25 mouse cellular contexts compared by ENCODE assay signal in genomic region chr19:34805071-34805470, GRCm38 (mm10). TPM values are rescaled to one million over a fixed set of nuclear protein-coding genes. Genes with fewer than 3 reads are reported as not detected.
DNase-seq lines count a peak whose midpoint lies in the region; ATAC-seq and TF ChIP-seq lines count a peak whose summit lies in the region.
"Had no signal": no experiment of that assay in that cellular context is flagged by ENCODE, and none has a peak within 500 bp of the region (broad histone marks: within the 10 kb centered on the region; RNA-seq: fewer than 3 reads in every experiment).

No protein-coding gene starts in this region.

- no peak overlapping the region for H3K4me2 ChIP-seq in hindbrain, embryonic 11.5 days (replicated peaks; ENCODE audit: low read depth, low read length)
- H3K4me2 ChIP-seq: embryonic facial prominence, embryonic 12.5 days; forebrain, embryonic 12.5 days; forebrain, embryonic 15.5 days; heart, embryonic 12.5 days; heart, embryonic 15.5 days; hindbrain, embryonic 14.5 days had no signal

- H3K9me3 ChIP-seq in hindbrain, embryonic 11.5 days (ENCODE audit: control insufficient read depth, low read length): no peaks in the 10 kb centered on the region
- H3K9me3 ChIP-seq: embryonic facial prominence, embryonic 12.5 days; forebrain, embryonic 12.5 days; forebrain, embryonic 15.5 days; heart, embryonic 12.5 days; heart, embryonic 15.5 days; hindbrain, embryonic 10.5 days had no signal

- no peaks in the 10 kb centered on the region for H3K27me3 ChIP-seq in liver, adult 2 months (ENCODE audit: control insufficient read depth, insufficient read depth, low read length)
- H3K27me3 ChIP-seq in hindbrain, embryonic 11.5 days (ENCODE audit: control insufficient read depth, insufficient read depth, low read length): no peaks in the 10 kb centered on the region
- H3K27me3 ChIP-seq: embryonic facial prominence, embryonic 12.5 days; forebrain, embryonic 12.5 days; forebrain, embryonic 15.5 days; heart, embryonic 12.5 days; heart, embryonic 15.5 days had no signal

- DNase-seq in liver, adult 2 months (ENCODE audit: extremely low read depth, low read depth, low spot score): peak; percentile 72
- DNase-seq in liver (no peak), adipocyte (ENCODE audit: low spot score) (peak; percentile 70)
- DNase-seq in Muller cell, postnatal 12 days (ENCODE audit: inconsistent ontology term): peak; percentile 59
- DNase-seq in left cerebral cortex, adult 11 months (ENCODE audit: low spot score): no peak
- DNase-seq in hindbrain, embryonic 11.5 days (ENCODE audit: low spot score): no peak
- DNase-seq: adrenal gland, adult 8-10 months; adrenal gland, postnatal 25 days; cerebellum, adult 18-20 months; cerebellum, adult 9-10 months; cerebellum, postnatal 14 days; gastrocnemius, postnatal 25 days; heart, adult 18-20 months; heart, postnatal 10 days; heart, postnatal 36 days had no signal

- no peak overlapping the region for H3K9ac ChIP-seq in liver, adult 2 months (ENCODE audit: low read depth, low read length)
- no peak overlapping the region for H3K9ac ChIP-seq in hindbrain, embryonic 11.5 days (ENCODE audit: low read depth, low read length)
- H3K9ac ChIP-seq: embryonic facial prominence, embryonic 12.5 days; forebrain, embryonic 12.5 days; forebrain, embryonic 15.5 days; heart, embryonic 12.5 days; heart, embryonic 15.5 days; hindbrain, embryonic 14.5 days had no signal

- peak overlapping the region; percentile 68 for H3K27ac ChIP-seq in liver, adult 2 months (replicated peaks; ENCODE audit: insufficient read depth, low read depth, low read length)
- H3K27ac ChIP-seq in hindbrain, embryonic 11.5 days (ENCODE audit: low read depth, low read length): no peak overlapping the region
- H3K27ac ChIP-seq: embryonic facial prominence, embryonic 12.5 days; forebrain, embryonic 12.5 days; forebrain, embryonic 15.5 days; heart, embryonic 15.5 days; hindbrain, embryonic 10.5 days; hindbrain, embryonic 14.5 days; hindbrain, postnatal 0 days had no signal

- no peak for ATAC-seq in hindbrain, embryonic 11.5 days (ENCODE audit: low FRiP score)
- ATAC-seq: forebrain, embryonic 15.5 days; hindbrain, postnatal 0 days; inflammation-experienced regulatory T-cells, adult 6 months had no signal

- H3K79me2 ChIP-seq in liver, adult 2 months (ENCODE audit: control insufficient read depth, insufficient read depth, low read length): no peaks in the 10 kb centered on the region

- WGBS in liver, adult 2 months: 41% methylated on average over 2 of the region's 2 CpGs
- WGBS in hindbrain, embryonic 11.5 days: 80% methylated on average over 2 of the region's 2 CpGs

- no peak for TF ChIP-seq CTCF in liver, adult 2 months (IDR thresholded peaks at IDR 0.05; ENCODE audit: low read depth, low read length)

- TF ChIP-seq POLR2A in liver, adult 2 months (IDR thresholded peaks at IDR 0.05; ENCODE audit: extremely low read depth, insufficient read depth, low read length): no peak

- H3K36me3 ChIP-seq in liver, adult 2 months (ENCODE audit: control insufficient read depth, insufficient read depth, low read length): peaks cover 13% of the 10 kb centered on the region
- H3K36me3 ChIP-seq in hindbrain, embryonic 11.5 days (ENCODE audit: control insufficient read depth, insufficient read depth, low read length): no peaks in the 10 kb centered on the region
- H3K36me3 ChIP-seq: embryonic facial prominence, embryonic 12.5 days; forebrain, embryonic 12.5 days; forebrain, embryonic 15.5 days; heart, embryonic 15.5 days; hindbrain, embryonic 10.5 days had no signal

- H3K4me3 ChIP-seq in liver, adult 2 months (ENCODE audit: insufficient read depth, low read depth, low read length): no peak overlapping the region
- H3K4me3 ChIP-seq in hindbrain, embryonic 11.5 days (ENCODE audit: low read depth, low read length): no peak overlapping the region
- H3K4me3 ChIP-seq: embryonic facial prominence, embryonic 12.5 days; erythroblast, embryonic 14.5 days; forebrain, embryonic 12.5 days; forebrain, embryonic 15.5 days; heart, embryonic 12.5 days; heart, embryonic 15.5 days; hindbrain, embryonic 10.5 days had no signal

- peaks cover 7% of the 10 kb centered on the region; the same call in 1 of the 2 replicates for H3K4me1 ChIP-seq in liver, adult 2 months (ENCODE audit: control insufficient read depth, insufficient read depth, low read length)
- H3K4me1 ChIP-seq in hindbrain, embryonic 11.5 days (replicated peaks; ENCODE audit: control insufficient read depth, insufficient read depth, low read length): no peaks in the 10 kb centered on the region
- H3K4me1 ChIP-seq: embryonic facial prominence, embryonic 12.5 days; forebrain, embryonic 12.5 days; forebrain, embryonic 15.5 days; heart, embryonic 12.5 days; heart, embryonic 15.5 days; hindbrain, embryonic 10.5 days had no signal

RNA-seq across cellular contexts. Expression of gene Slc16a12, which starts 58.0 kb away (rescaled TPM):
- 65.6 and 85.9 TPM in 2 replicates for total RNA-seq in liver, adult 2 months (2014; rRNA removed)
- 18.6 and 23.1 TPM in 2 replicates for polyA plus RNA-seq in liver, adult 2 months (2012; rRNA removed)
- 2.2 and 3.1 TPM in 2 replicates for polyA plus RNA-seq in hindbrain, embryonic 11.5 days (2014; fragmentation: Nextera tagmentation; extraction: Ambion mirVana)
- polyA plus RNA-seq: erythroblast, embryonic 14.5 days had no signal

Comparison
In these comparisons a context has a peak if more than half of its experiments do, and no peak if none do; other contexts are left out.
1. DNase-seq: peak in liver, adult 2 months (single experiment), Muller cell, postnatal 12 days (single experiment) and adipocyte (single experiment); none in liver (single experiment), left cerebral cortex, adult 11 months (single experiment) and hindbrain, embryonic 11.5 days (single experiment).